Mouse (Mus musculus) layer of hippocampus, adult 8-10 months (tissue): ENCODE measurements around the gene Vmn1r4. TPM values are rescaled to one million over a fixed set of nuclear protein-coding genes. Genes with fewer than 3 reads are reported as not detected.

Experiments
- DNase-seq, 2 experiments: peaks; one replicate each; pipeline ENCODE4 v3.0.0; 2022; ENCODE audit warnings: low spot score in 2 of 2
- total RNA-seq, 4 experiments: library from RNA; stranded (reverse); gene quantifications; 2 replicates each; pipeline ENCODE4 v1.2.4; 2022

Vmn1r4 gene
- total RNA-seq, 4 experiments from 2014 or later = 0.25 to 0.80 (median 0.43) TPM; not detected in 1

DNA sequence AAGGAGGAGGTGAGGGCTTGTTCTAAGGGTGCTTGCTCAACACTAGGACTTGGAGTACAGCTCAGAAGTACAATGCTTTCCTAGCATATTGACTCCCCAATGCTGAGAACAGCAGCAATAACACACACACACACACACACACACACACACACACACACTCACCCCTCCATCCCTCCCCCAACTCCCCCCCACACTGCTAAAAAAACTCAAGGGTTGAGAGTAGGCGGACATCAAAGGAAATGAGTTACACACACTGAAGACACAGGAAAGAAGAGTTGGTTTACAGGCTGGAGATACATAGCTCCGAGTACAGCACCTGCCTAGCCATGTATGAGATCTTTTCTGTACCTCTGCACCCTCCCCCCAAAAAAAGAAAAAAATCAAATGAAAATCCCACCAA is 7.5 kb upstream of the Vmn1r4 start:
- no peak for DNase-seq

DNA sequence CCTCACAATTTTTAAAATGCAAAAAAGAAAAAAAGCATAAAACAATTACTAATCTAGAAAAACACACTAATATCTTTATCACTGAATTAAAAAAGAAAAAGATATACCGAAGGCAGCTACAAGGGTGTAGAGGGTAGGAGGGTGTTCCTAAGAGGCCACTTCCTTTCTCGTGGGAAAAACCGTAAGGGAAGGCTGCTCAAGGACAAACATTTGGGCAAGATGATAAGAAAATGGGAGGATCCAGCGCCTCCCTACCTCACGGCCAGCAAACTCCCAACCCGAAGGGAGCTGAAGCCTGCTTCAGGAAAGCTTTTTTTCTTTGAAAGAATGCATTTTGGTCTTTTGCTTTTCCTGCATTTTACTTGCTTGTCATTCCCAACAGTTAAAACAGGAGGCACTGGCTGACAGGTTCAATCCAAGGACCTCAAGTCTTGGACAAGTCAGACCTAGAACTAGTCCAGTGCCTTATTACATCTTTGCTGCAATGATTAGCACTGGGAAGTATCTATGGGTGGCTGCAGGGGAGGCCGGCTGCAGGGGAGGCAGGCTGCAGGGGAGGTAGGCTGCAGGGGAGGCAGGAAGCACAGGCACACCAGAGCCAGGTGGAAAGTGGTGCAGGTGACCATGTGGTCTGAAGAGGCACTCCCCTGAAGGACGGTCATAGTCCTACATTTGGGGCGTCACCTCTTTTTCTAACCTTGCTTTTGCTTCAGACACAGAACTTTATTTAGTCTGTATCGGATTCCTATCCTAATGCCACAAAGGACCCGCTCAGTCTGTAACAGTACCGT is 6.0 kb upstream of the Vmn1r4 start:
- no peak for DNase-seq

DNA sequence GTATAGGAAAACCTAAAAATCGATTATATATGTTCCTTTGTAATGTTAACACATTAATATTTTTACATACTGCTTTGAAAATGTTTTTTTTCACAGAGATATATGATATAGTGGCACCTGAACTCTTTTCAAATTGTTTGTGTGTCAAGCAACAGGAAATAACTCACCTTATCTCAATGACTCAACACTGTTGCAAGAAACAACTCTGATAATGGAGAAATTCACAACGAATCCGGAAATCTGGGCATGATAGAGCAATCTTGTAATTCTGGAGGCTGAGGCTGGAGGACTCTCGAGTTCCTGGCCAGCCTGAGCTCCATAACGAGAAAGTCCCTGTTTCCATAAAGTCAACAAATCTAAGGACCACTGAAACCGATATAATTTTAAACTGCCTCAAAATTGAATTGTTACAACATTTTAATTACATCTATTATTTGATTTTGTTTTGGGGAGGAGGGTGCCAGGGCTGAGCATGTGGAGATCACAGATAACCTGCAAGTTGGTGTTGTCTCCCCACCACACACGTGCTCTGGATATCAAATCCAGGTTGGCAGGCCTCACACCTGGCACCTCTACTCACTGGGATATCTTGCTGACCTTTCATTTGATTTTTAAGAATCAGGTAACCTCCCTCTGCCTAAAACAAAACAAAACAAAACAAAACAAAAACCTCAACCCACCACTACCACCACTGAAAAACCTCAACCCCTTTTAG is 4.3 kb upstream of the Vmn1r4 start:
- DNase-seq = no peak

DNA sequence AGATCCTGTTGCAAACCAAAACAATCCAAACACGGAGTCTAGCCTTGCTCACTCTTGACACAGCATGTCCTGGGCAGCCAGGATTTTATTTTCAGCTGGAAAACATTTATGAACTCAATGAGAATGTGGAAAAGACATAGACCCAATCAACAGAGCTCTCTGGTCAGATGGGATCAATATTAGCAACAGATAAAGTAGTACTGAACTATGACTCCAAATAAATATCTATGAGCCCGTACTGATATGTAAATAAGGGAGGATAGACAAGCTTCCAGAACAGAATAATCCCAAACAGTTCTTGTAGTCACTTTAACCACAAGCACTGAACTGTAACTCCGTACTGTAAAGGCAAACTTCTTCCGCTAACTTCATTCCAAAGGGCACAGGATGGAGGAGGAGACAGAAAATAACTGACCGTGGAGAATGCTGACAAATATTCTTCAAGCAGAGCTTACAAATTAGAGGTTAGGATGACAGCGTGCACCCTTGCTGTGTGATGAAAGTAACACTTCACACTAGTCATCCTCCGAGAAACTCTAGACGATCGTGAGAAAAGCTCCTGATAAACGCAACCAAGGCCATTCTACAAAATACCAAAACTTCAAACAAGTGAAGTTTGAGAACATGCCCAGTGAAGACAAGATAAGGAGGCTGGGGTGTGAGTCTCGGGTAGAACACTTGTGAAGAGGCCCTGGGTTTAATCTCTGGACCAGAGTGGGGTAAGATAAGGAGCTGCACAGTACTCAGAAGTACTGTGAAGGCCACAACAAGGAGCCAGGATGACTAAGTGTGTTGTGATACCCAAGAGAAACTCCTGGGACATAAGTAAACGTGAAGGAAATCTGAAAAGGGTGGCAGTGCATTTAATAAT is 3.4 kb upstream of the Vmn1r4 start:
- DNase-seq = no peak

DNA sequence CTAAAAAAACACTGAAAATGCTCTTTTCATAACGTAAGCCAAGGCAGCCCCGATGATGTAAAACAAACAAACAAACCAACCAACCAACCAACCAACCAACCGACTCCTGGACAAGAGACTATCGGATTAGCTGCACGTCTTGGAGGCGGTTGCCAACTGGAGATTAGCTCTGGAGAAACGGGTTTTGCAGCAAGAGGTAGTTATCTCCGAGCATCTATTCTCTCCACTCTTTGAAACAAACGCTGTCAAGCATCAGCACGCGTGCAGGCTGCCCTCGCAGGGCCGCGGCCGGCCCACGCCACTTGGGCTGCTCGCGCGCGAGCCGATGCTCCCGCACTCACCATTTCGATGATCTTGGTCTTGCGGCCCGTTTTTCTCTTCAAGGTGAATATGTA is 487 bp upstream of the Vmn1r4 start:
- DNase-seq = no peak

DNA sequence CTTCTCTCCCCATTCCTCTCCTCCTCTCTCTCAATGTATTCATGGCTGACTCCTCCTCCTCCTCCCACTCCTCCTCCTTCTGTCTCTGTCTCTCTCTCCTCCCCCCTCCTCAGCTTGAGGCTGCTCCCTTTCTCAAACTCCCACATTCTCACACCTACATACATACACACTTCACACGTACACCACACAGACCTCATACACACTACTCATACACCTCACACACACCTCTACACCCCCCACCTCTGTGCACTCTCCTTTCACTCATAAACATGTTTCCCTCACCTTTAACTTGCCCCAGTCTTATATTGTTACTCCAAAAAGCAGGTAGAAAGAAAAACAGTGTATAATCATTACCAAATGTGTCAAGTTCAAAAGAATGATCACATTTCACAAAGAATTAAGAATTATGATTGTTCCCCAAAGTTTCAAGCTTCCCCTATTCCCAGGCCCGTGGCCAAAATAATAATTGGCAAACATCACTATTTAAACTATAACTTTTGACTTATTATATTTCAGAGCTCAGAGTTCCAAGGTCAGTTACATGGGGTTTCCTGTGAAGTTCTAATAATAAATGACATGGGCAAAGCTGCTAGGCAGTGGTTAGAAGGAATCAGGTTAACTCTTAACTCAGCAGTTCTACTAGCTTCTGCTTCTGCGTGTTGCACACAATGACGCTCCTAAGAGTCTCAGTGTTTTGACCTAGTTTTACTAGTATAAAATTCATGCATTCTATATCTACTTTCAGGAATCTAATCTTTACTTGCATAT is 8.0 kb downstream of the Vmn1r4 start:
- DNase-seq = no peak

DNA sequence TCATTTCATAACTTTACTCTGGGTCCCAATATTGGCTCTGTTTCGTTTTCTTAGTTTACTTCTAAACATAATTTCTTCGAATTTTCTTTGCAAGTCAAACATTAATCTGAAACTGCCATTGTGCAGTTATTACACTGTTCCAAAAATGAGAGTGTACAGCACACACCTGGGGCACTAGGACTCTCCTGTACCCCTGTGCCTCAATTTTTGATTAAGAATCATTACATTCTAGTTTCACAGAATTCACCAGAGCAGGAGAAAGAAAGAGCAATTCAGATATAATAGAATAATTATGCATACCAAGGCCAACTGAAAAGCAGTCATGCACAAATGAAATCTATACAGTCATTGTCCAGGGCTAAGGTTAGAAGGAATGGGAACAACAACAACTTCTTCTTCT is 8.6 kb downstream of the Vmn1r4 start:
- DNase-seq = no peak

DNA sequence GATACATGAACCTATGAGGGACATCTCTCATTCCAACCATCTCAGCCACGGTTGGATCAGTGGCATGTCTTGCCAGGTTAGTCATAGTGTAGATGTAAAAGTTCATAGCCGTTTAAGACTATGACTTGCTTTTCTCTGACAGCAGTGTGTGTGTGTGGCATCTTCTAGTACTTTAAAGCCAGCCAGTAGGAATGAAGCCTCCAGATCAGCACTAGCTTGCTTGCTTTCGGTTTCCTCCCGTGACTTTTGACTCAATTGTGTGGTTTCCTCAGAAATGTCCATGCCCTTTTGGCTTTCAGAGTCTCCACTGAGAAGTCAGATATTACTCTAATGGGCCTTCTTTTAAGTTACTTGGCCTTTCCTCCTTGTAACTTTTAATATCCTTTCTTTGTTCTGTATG is 10.6 kb downstream of the Vmn1r4 start:
- no peak for DNase-seq

DNA sequence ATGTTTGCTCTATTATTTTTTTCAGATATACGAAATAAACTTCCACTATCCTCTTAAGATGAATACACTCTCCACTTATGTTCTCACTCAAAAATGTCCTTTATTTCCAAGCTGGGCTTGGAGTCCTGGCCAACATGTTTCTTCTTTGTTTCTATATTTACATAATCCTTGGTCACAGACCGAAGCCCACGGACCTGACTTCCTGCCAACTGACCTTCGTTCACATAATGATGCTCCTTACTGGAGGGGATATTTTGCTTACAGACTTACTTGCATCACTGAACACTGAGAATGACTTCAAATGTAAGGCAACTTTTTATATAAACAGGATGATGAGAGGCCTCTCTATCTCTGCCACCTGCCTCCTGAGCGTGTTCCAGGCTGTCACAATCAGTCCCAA is 32.6 kb downstream of the Vmn1r4 start:
- no peak for DNase-seq

DNA sequence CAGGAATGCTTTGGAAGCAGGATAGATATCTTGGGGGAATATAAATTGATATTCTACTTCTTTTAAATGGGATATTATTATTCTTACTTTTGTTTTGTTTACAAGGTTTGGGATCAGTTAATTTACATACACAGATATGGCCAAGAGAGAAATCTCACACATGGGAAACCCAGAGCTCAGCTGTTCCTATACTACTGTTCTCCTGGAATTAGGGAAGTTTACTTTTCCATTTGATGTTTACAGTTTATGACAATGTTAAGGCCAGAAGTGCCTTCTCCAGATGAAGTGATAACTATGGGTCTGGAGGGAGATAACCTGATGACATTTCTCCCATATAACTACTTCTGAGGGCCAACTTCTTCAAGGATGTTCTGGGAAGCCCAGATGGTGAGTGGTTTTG is 46.2 kb downstream of the Vmn1r4 start, which contains the start of gene Vmn1r5:
TSS of gene Vmn1r5 (plus strand) at position 301 of the 400 bp plus-strand sequence.
- no peak for DNase-seq

DNA sequence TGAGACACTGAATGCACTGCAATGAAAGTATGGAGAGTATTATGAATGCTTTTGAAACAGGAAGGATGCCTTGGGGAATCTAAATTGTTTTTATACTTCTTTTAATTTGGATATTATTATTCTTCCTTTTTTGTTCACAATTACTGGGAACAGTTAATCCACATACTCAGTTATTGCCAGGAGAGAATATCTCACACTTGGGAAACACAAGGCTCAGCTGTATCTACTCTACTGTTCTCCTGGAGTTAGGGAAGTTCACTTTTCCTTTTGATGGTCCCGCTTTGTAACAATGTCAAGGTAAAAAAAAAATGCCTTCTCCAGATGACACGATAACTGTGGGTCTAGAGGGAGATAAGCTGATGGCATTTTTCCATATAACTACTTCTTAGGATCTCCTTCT is 73.1 kb downstream of the Vmn1r4 start, which contains the start of gene Vmn1r6:
TSS of gene Vmn1r6 (plus strand) at position 301 of the 400 bp plus-strand sequence.
- no peak for DNase-seq

Other genes starting within 250 kb of the Vmn1r4 start
- gene Lsm5, start 219.3 kb upstream of the Vmn1r4 start, total RNA-seq = 10 to 100 TPM in 3 of 4 experiments, 1 to 10 TPM in 1; 8.4 to 20.5 (median 15.1) TPM
- gene Avl9, start 209.1 kb upstream of the Vmn1r4 start, total RNA-seq = 10 to 100 TPM; 39.9 to 53.0 (median 47.3) TPM
- 10 to 100 TPM; 49.4 to 68.1 (median 56.8) TPM for gene Kbtbd2, start 126.2 kb upstream of the Vmn1r4 start, total RNA-seq
- gene Fkbp9, start 92.0 kb upstream of the Vmn1r4 start, total RNA-seq = 10 to 100 TPM; 27.4 to 37.3 (median 30.9) TPM
- 10 to 100 TPM; 35.6 to 39.9 (median 37.9) TPM for gene Nt5c3, start 83 bp upstream of the Vmn1r4 start, total RNA-seq
- not detected for gene Vmn1r5, start 46.3 kb downstream of the Vmn1r4 start, total RNA-seq
- not detected for gene Vmn1r6, start 73.2 kb downstream of the Vmn1r4 start, total RNA-seq
- gene Vmn1r7, start 101.3 kb downstream of the Vmn1r4 start, total RNA-seq = not detected
- not detected for gene Vmn1r8, start 108.3 kb downstream of the Vmn1r4 start, total RNA-seq
- under 1 TPM in 1 of 4 experiments, not detected in 3; 0.07 TPM for gene Vmn1r9, start 142.8 kb downstream of the Vmn1r4 start, total RNA-seq
- gene Vmn1r10, start 185.4 kb downstream of the Vmn1r4 start, total RNA-seq = not detected
- not detected for gene Vmn1r11, start 209.4 kb downstream of the Vmn1r4 start, total RNA-seq
- gene Vmn1r12, start 232.9 kb downstream of the Vmn1r4 start, total RNA-seq = under 1 TPM in 1 of 4 experiments, not detected in 3; 0.06 TPM